Mouse (Mus musculus): ENCODE measurements around the gene Gsta4. TPM values are rescaled to one million over a fixed set of nuclear protein-coding genes. Genes with fewer than 3 reads are reported as not detected.
"Not testable (repeated sequence)": the region's sequence is repeated elsewhere in the genome, so short reads cannot be mapped to it uniquely, and the experiment has no call there.

Gsta4 gene
- polyA plus RNA-seq, 1 experiment from 2014 or later: 34.4 TPM

GRCm38 (mm10) chr9:78165454-78165853, 17.1 kb upstream of the Gsta4 start:
- H3K4me3 ChIP-seq: no peak overlapping the region
- H3K4me1 ChIP-seq (replicated peaks): no peaks in the 10 kb centered on the region
- no peak overlapping the region for H3K4me2 ChIP-seq
- H3K27me3 ChIP-seq: no peaks in the 10 kb centered on the region
- no peaks in the 10 kb centered on the region for H3K9me3 ChIP-seq
- no peak for ATAC-seq (ENCODE audit: low FRiP score)
- H3K9ac ChIP-seq: no peak overlapping the region
- no peak overlapping the region for H3K27ac ChIP-seq
- peaks cover 88% of the 10 kb centered on the region for H3K36me3 ChIP-seq
- 92% methylated on average over 6 of the region's 6 CpGs for WGBS

- H3K9me3 ChIP-seq: no peaks in the 10 kb centered on the region
- H3K27ac ChIP-seq: no peak overlapping the region
- no peak overlapping the region for H3K9ac ChIP-seq
- H3K4me1 ChIP-seq (replicated peaks): no peaks in the 10 kb centered on the region
- peaks cover 74% of the 10 kb centered on the region for H3K36me3 ChIP-seq
- H3K4me3 ChIP-seq: no peak overlapping the region
- 84% methylated on average over 19 of the region's 19 CpGs for WGBS
- no peaks in the 10 kb centered on the region for H3K27me3 ChIP-seq
- no peak for ATAC-seq (ENCODE audit: low FRiP score)
- no peak overlapping the region for H3K4me2 ChIP-seq
These were observed 15.7 kb upstream of the Gsta4 start for GRCm38 (mm10) chr9:78166694-78167452.

- Histone ChIP-seq H3K4me1 (replicated peaks) (no peaks in the 10 kb centered on the region), H3K9me3 (no peaks in the 10 kb centered on the region), H3K27me3 (no peaks in the 10 kb centered on the region), H3K36me3 (peaks cover 67% of the 10 kb centered on the region), H3K9ac (no peak overlapping the region), H3K4me3 (no peak overlapping the region), H3K4me2 (no peak overlapping the region), H3K27ac (no peak overlapping the region)
- ATAC-seq (ENCODE audit: low FRiP score): no peak
- 90% methylated on average over 19 of the region's 19 CpGs for WGBS
These were observed 15.1 kb upstream of the Gsta4 start for GRCm38 (mm10) chr9:78167453-78167969.

GRCm38 (mm10) chr9:78168864-78169263, 13.7 kb upstream of the Gsta4 start:
- Histone ChIP-seq H3K4me3 (no peak overlapping the region), H3K9me3 (no peaks in the 10 kb centered on the region), H3K4me2 (no peak overlapping the region), H3K9ac (no peak overlapping the region), H3K27me3 (no peaks in the 10 kb centered on the region), H3K36me3 (peaks cover 58% of the 10 kb centered on the region), H3K4me1 (replicated peaks) (no peaks in the 10 kb centered on the region), H3K27ac (no peak overlapping the region)
- no peak for ATAC-seq (ENCODE audit: low FRiP score)
- 91% methylated on average over 6 of the region's 6 CpGs for WGBS

DNA sequence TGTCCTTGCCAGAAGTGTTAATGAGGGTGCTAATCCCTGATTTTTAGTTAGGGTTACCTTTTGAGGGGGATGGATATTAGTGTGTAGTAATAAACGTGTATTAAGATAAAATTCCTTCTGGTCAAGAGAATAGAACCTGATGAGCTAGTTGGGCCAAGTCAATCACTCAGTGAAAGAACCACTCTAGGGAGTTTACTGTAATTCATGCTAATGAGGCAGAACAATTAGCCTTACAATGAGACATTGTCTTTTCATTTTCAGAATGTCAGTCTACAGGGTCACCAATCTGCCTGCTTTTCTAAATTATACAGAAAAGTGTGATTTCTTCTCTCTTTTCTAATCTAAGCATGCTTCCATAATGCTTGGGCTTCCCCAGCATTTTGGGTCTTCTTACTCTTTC, 8.6 kb upstream of the Gsta4 start:
- H3K27me3 ChIP-seq: no peaks in the 10 kb centered on the region
- H3K4me2 ChIP-seq: no peak overlapping the region
- H3K36me3 ChIP-seq: peaks cover 10% of the 10 kb centered on the region
- H3K9ac ChIP-seq: no peak overlapping the region
- H3K4me1 ChIP-seq (replicated peaks): peaks cover 10% of the 10 kb centered on the region
- 36% methylated on average over 1 of the region's 1 CpGs for WGBS
- no peaks in the 10 kb centered on the region for H3K9me3 ChIP-seq
- no peak overlapping the region for H3K4me3 ChIP-seq
- no peak overlapping the region for H3K27ac ChIP-seq
- no peak for ATAC-seq (ENCODE audit: low FRiP score)

- ATAC-seq (ENCODE audit: low FRiP score); H3K4me3 ChIP-seq; H3K9me3 ChIP-seq; H3K9ac ChIP-seq; H3K27me3 ChIP-seq; H3K4me1 ChIP-seq (replicated peaks); H3K36me3 ChIP-seq: not testable (repeated sequence)
- H3K4me2 ChIP-seq: 0 out of 2 replicates have a peak overlapping the region, but pooled peaks have one; percentile 6
- peak overlapping the region; percentile 32 for H3K27ac ChIP-seq
- whole genome bisulfite sequencing: 40% methylated on average over 3 of the region's 3 CpGs
These were observed 7.7 kb upstream of the Gsta4 start for GRCm38 (mm10) chr9:78174925-78175276.

GRCm38 (mm10) chr9:78175277-78176200, 7.0 kb upstream of the Gsta4 start:
- Histone ChIP-seq H3K4me3 (peak overlapping the region; percentile 50), H3K27me3 (no peaks in the 10 kb centered on the region), H3K36me3 (no peaks in the 10 kb centered on the region), H3K9me3 (no peaks in the 10 kb centered on the region), H3K4me1 (replicated peaks) (peaks cover 10% of the 10 kb centered on the region), H3K9ac (peak overlapping the region; percentile 78), H3K27ac (peak overlapping the region; percentile 96), H3K4me2 (peak overlapping the region; percentile 62)
- peak; percentile 98 for ATAC-seq (ENCODE audit: low FRiP score)
- WGBS: under 1% methylated on average over 54 of the region's 58 CpGs

DNA sequence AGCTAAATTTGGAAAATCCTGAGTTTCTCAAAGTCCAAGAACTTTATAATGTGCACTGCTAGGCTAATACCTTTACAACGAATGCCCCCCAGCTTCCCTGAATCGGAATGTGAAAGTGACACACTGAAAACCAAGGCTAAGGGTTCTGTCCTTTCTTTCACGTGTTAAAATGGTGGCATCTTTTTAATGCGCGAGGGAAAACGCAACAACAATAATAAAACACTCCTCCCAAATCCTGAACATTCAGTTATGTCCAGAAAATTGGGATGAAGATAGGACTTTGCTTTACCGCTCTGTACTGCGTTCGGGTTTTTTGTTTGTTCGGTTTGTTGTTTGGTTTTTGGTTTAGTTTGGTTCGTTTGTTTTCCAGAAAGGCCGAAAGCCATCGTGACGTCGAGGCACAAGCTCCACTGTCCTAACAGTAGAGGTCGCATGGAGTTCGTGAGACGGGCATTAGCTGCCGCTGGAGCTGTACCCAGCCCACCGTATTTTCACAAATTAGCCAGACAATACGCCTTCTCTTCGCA, 6.3 kb upstream of the Gsta4 start:
- Histone ChIP-seq H3K4me2 (peak overlapping the region; percentile 62), H3K9ac (peak overlapping the region; percentile 78), H3K27ac (peak overlapping the region; percentile 96), H3K4me1 (replicated peaks) (peaks cover 10% of the 10 kb centered on the region), H3K9me3 (no peaks in the 10 kb centered on the region), H3K36me3 (no peaks in the 10 kb centered on the region), H3K27me3 (no peaks in the 10 kb centered on the region), H3K4me3 (peak overlapping the region; percentile 50)
- ATAC-seq (ENCODE audit: low FRiP score): peak; percentile 72
- under 1% methylated on average over 22 of the region's 22 CpGs for WGBS

GRCm38 (mm10) chr9:78176831-78177230, 5.7 kb upstream of the Gsta4 start:
- Histone ChIP-seq H3K36me3 (no peaks in the 10 kb centered on the region), H3K27ac (peak overlapping the region; percentile 96), H3K4me1 (replicated peaks) (peaks cover 10% of the 10 kb centered on the region), H3K27me3 (no peaks in the 10 kb centered on the region), H3K9ac (peak overlapping the region; percentile 78), H3K4me3 (peak overlapping the region; percentile 50), H3K4me2 (peak overlapping the region; percentile 62), H3K9me3 (no peaks in the 10 kb centered on the region)
- WGBS: 44% methylated on average over 7 of the region's 7 CpGs
- no peak for ATAC-seq (ENCODE audit: low FRiP score)

GRCm38 (mm10) chr9:78178197-78178596, 4.4 kb upstream of the Gsta4 start:
- H3K9me3 ChIP-seq: no peaks in the 10 kb centered on the region
- WGBS: 81% methylated on average over 5 of the region's 5 CpGs
- H3K9ac ChIP-seq: no peak overlapping the region
- ATAC-seq (ENCODE audit: low FRiP score): no peak
- peaks cover 10% of the 10 kb centered on the region for H3K4me1 ChIP-seq (replicated peaks)
- H3K27ac ChIP-seq: no peak overlapping the region
- H3K4me2 ChIP-seq: no peak overlapping the region
- no peaks in the 10 kb centered on the region for H3K36me3 ChIP-seq
- H3K4me3 ChIP-seq: no peak overlapping the region
- H3K27me3 ChIP-seq: no peaks in the 10 kb centered on the region

- ATAC-seq (ENCODE audit: low FRiP score): no peak
- H3K9ac ChIP-seq: no peak overlapping the region
- H3K9me3 ChIP-seq: no peaks in the 10 kb centered on the region
- H3K27me3 ChIP-seq: no peaks in the 10 kb centered on the region
- WGBS: 94% methylated on average over 2 of the region's 2 CpGs
- peaks cover 10% of the 10 kb centered on the region for H3K4me1 ChIP-seq (replicated peaks)
- no peaks in the 10 kb centered on the region for H3K36me3 ChIP-seq
- no peak overlapping the region for H3K27ac ChIP-seq
- H3K4me3 ChIP-seq: no peak overlapping the region
- H3K4me2 ChIP-seq: no peak overlapping the region
These were observed 3.5 kb upstream of the Gsta4 start for GRCm38 (mm10) chr9:78179071-78179470.

- 94% methylated on average over 9 of the region's 9 CpGs for WGBS
- H3K4me1 ChIP-seq (replicated peaks): peaks cover 4% of the 10 kb centered on the region
- peaks cover 5% of the 10 kb centered on the region; the same call in 1 of the 2 replicates for H3K27me3 ChIP-seq
- no peak overlapping the region for H3K4me2 ChIP-seq
- no peaks in the 10 kb centered on the region for H3K36me3 ChIP-seq
- no peak overlapping the region for H3K27ac ChIP-seq
- ATAC-seq (ENCODE audit: low FRiP score): no peak
- H3K9ac ChIP-seq: no peak overlapping the region
- no peaks in the 10 kb centered on the region for H3K9me3 ChIP-seq
- H3K4me3 ChIP-seq: no peak overlapping the region
These were observed 3.1 kb downstream of the Gsta4 start for GRCm38 (mm10) chr9:78185686-78186085.

Measured in hindbrain, embryonic 13.5 days (tissue).